Mouse (Mus musculus): ENCODE data around the gene Fam102a. TPM values are rescaled to one million over a fixed set of nuclear protein-coding genes. Genes with fewer than 3 reads are reported as not detected.
A peak's percentile ranks its signal among the peaks of the same experiment; 100 is the strongest.

Gene Fam102a
- total and polyA plus RNA-seq, 3 experiments: 7.0 to 9.2 (median 7.1) TPM

GRCm38 (mm10) chr2:32612274-32612673, 77.1 kb downstream of the Fam102a start:
- peaks cover 2% of the 10 kb centered on the region; the same call in 1 of the 2 replicates for H3K79me2 ChIP-seq (replicated peaks; ENCODE audit: control insufficient read depth, insufficient read depth, low read length)
- no peak overlapping the region for H3K27ac ChIP-seq
- peaks cover 5% of the 10 kb centered on the region for H3K4me1 ChIP-seq (ENCODE audit: control insufficient read depth, insufficient read depth, low read length)
- TF ChIP-seq EP300 (IDR thresholded peaks at IDR 0.05; ENCODE audit: insufficient read depth, low read depth, low read length) (no peak), CTCF (IDR thresholded peaks at IDR 0.05) (no peak), POLR2A (IDR thresholded peaks at IDR 0.05; ENCODE audit: insufficient read depth, low read depth, low read length) (no peak)
- no peak overlapping the region for H3K9ac ChIP-seq (ENCODE audit: low read depth, low read length)
- no peaks in the 10 kb centered on the region for H3K27me3 ChIP-seq (ENCODE audit: control insufficient read depth, insufficient read depth, low read length)
- H3K36me3 ChIP-seq (ENCODE audit: control insufficient read depth, insufficient read depth, low read length): no peaks in the 10 kb centered on the region
- DNase-seq: no peak
- intact Hi-C loops (cut with DNase I): loop anchor here (5.0 kb wide), 1 partner anchor 35 kb away; the partner anchor contains the start of gene 9430097D07Rik
- 82% methylated on average over 26 of the region's 26 CpGs for WGBS
- no peak overlapping the region for H3K4me3 ChIP-seq

DNA sequence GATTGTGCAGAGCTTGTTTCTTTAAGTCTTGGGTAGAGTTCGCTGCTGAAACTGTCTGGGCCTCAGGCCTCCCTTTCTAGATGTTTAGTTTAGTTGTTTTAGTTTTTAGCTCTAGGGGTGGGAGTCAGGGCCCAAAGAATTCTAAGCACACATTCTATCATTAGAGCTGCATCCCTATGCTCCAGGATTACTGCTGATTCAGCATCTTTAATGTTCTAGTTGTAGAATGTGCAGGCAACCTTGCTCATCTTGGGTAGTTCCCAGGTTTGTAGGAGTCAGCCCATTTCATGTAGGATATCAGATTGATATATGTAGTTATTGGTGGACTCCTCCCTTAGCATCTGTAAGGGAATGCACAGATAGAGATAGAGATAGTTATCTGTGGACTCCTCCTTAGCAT, 82.0 kb downstream of the Fam102a start:
- 100% methylated on average over 1 of the region's 1 CpGs for WGBS
- intact Hi-C loops (cut with DNase I): no loop called here
- H3K79me2 ChIP-seq (replicated peaks; ENCODE audit: control insufficient read depth, insufficient read depth, low read length): peaks cover 2% of the 10 kb centered on the region; the same call in 1 of the 2 replicates
- no peak for DNase-seq
- TF ChIP-seq EP300 (IDR thresholded peaks at IDR 0.05; ENCODE audit: insufficient read depth, low read depth, low read length) (no peak), CTCF (IDR thresholded peaks at IDR 0.05) (no peak), POLR2A (IDR thresholded peaks at IDR 0.05; ENCODE audit: insufficient read depth, low read depth, low read length) (no peak)
- no peak overlapping the region for H3K27ac ChIP-seq
- H3K27me3 ChIP-seq (ENCODE audit: control insufficient read depth, insufficient read depth, low read length): no peaks in the 10 kb centered on the region
- no peak overlapping the region for H3K9ac ChIP-seq (ENCODE audit: low read depth, low read length)
- peaks cover 11% of the 10 kb centered on the region for H3K36me3 ChIP-seq (ENCODE audit: control insufficient read depth, insufficient read depth, low read length)
- peaks cover 19% of the 10 kb centered on the region for H3K4me1 ChIP-seq (ENCODE audit: control insufficient read depth, insufficient read depth, low read length)
- no peak overlapping the region for H3K4me3 ChIP-seq

DNA sequence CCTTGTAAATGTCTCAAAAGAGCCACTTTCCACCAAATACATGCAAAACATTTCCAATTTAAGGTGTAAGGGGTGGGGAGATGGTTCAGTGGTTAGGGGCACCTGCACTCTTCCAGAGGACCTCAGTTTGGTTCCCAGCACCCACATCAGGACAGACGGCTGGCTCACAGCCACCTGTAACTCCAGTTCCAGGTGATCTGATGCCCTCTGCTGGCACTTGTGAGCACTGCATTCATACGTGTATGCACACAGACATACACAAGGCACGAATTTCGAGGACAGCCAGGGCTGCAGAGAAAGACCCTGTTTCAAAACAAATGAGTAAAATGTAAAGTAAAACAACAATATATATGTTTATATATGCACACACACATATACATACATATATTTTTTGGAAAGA, 82.5 kb downstream of the Fam102a start:
- no peaks in the 10 kb centered on the region for H3K27me3 ChIP-seq (ENCODE audit: control insufficient read depth, insufficient read depth, low read length)
- TF ChIP-seq POLR2A (IDR thresholded peaks at IDR 0.05; ENCODE audit: insufficient read depth, low read depth, low read length) (no peak), EP300 (IDR thresholded peaks at IDR 0.05; ENCODE audit: insufficient read depth, low read depth, low read length) (0 out of 2 replicates have a peak, but pooled peaks have one; percentile 24), CTCF (IDR thresholded peaks at IDR 0.05) (peak; percentile 61)
- peaks cover 11% of the 10 kb centered on the region for H3K36me3 ChIP-seq (ENCODE audit: control insufficient read depth, insufficient read depth, low read length)
- 96% methylated on average over 4 of the region's 4 CpGs for WGBS
- no peak overlapping the region for H3K9ac ChIP-seq (ENCODE audit: low read depth, low read length)
- peaks cover 2% of the 10 kb centered on the region; the same call in 1 of the 2 replicates for H3K79me2 ChIP-seq (replicated peaks; ENCODE audit: control insufficient read depth, insufficient read depth, low read length)
- intact Hi-C loops (cut with DNase I): no loop called here
- no peak overlapping the region for H3K27ac ChIP-seq
- H3K4me1 ChIP-seq (ENCODE audit: control insufficient read depth, insufficient read depth, low read length): peaks cover 19% of the 10 kb centered on the region
- no peak for DNase-seq
- no peak overlapping the region for H3K4me3 ChIP-seq

DNA sequence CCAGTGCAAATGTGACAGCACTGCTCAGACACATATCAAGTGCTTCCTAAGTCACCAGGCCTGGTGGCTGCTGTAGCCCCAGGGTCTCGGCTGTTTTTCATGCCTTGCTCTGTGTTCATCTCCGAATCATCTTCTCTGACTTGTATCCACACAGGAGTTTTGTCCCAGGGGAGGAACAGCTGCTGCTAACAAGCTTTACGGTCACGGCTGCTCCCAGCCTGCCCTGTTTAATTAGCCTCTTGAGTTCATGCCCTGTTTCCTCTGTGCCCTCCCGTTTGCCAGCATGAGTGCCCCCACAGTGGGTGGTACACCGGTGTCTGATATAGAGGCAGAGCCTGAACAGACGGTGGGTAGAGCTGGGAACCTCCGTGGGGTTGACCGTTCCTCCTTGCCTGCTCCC, 82.9 kb downstream of the Fam102a start:
- Histone ChIP-seq H3K36me3 (ENCODE audit: control insufficient read depth, insufficient read depth, low read length) (peaks cover 11% of the 10 kb centered on the region), H3K4me3 (no peak overlapping the region), H3K27me3 (ENCODE audit: control insufficient read depth, insufficient read depth, low read length) (no peaks in the 10 kb centered on the region), H3K4me1 (ENCODE audit: control insufficient read depth, insufficient read depth, low read length) (peaks cover 19% of the 10 kb centered on the region), H3K27ac (no peak overlapping the region), H3K9ac (ENCODE audit: low read depth, low read length) (no peak overlapping the region), H3K79me2 (replicated peaks; ENCODE audit: control insufficient read depth, insufficient read depth, low read length) (peaks cover 2% of the 10 kb centered on the region; the same call in 1 of the 2 replicates)
- intact Hi-C loops (cut with DNase I): no loop called here
- no peak for DNase-seq
- WGBS: 79% methylated on average over 9 of the region's 9 CpGs
- no peak for TF ChIP-seq EP300 (IDR thresholded peaks at IDR 0.05; ENCODE audit: insufficient read depth, low read depth, low read length)
- TF ChIP-seq POLR2A (IDR thresholded peaks at IDR 0.05; ENCODE audit: insufficient read depth, low read depth, low read length): no peak
- no peak for TF ChIP-seq CTCF (IDR thresholded peaks at IDR 0.05)

Other genes starting within 250 kb of the Fam102a start
- 10 to 100 TPM; 69.8 to 79.9 TPM for gene Golga2, start 247.9 kb upstream of the Fam102a start, total RNA-seq (2021)
- gene Golga2, start 247.9 kb upstream of the Fam102a start, polyA plus RNA-seq (2012; rRNA removed): 34.5 and 44.0 TPM in 2 replicates
- 100 to 1,000 TPM; 205 to 233 TPM for gene Swi5, start 247.3 kb upstream of the Fam102a start, total RNA-seq (2021)
- 173 and 223 TPM in 2 replicates for gene Swi5, start 247.3 kb upstream of the Fam102a start, polyA plus RNA-seq (2012; rRNA removed)
- 10 to 100 TPM; 26.7 to 29.5 TPM for gene Ciz1, start 183.0 kb upstream of the Fam102a start, total RNA-seq (2021)
- 117 and 128 TPM in 2 replicates for gene Ciz1, start 183.0 kb upstream of the Fam102a start, polyA plus RNA-seq (2012; rRNA removed)
- gene Dnm1, start 182.0 kb upstream of the Fam102a start, total RNA-seq (2021): 1 to 10 TPM; 4.0 to 5.5 TPM
- gene Dnm1, start 182.0 kb upstream of the Fam102a start, polyA plus RNA-seq (2012; rRNA removed): 20.4 and 23.1 TPM in 2 replicates
- gene 1110008P14Rik, start 153.4 kb upstream of the Fam102a start, total RNA-seq (2021): 10 to 100 TPM; 39.6 to 44.8 TPM
- 129 and 132 TPM in 2 replicates for gene 1110008P14Rik, start 153.4 kb upstream of the Fam102a start, polyA plus RNA-seq (2012; rRNA removed)
- 1 to 10 TPM; 4.1 to 6.9 TPM for gene Lcn2, start 147.1 kb upstream of the Fam102a start, total RNA-seq (2021)
- 6.6 and 11.3 TPM in 2 replicates for gene Lcn2, start 147.1 kb upstream of the Fam102a start, polyA plus RNA-seq (2012; rRNA removed)
- 10 to 100 TPM; 58.6 to 68.2 TPM for gene Ptges2, start 139.4 kb upstream of the Fam102a start, total RNA-seq (2021)
- gene Ptges2, start 139.4 kb upstream of the Fam102a start, polyA plus RNA-seq (2012; rRNA removed): 68.8 and 98.5 TPM in 2 replicates
- 1 to 10 TPM; 2.8 to 3.4 TPM for gene Naif1, start 84.9 kb upstream of the Fam102a start, total RNA-seq (2021)
- gene Naif1, start 84.9 kb upstream of the Fam102a start, polyA plus RNA-seq (2012; rRNA removed): 3.7 and 4.6 TPM in 2 replicates
- 10 to 100 TPM in 1 of 2 experiments, 1 to 10 TPM in 1; 8.5 to 10.1 TPM for gene Slc25a25, start 83.9 kb upstream of the Fam102a start, total RNA-seq (2021)
- 5.7 and 7.3 TPM in 2 replicates for gene Slc25a25, start 83.9 kb upstream of the Fam102a start, polyA plus RNA-seq (2012; rRNA removed)
- 10 to 100 TPM; 17.4 to 18.0 TPM for gene Dpm2, start 35.5 kb downstream of the Fam102a start, total RNA-seq (2021)
- 65.3 and 69.2 TPM in 2 replicates for gene Dpm2, start 35.5 kb downstream of the Fam102a start, polyA plus RNA-seq (2012; rRNA removed)
- not detected for gene Pip5kl1, start 39.5 kb downstream of the Fam102a start, total RNA-seq (2021)
- 0.25 TPM in 1 of 2 replicates, not detected in the other for gene Pip5kl1, start 39.5 kb downstream of the Fam102a start, polyA plus RNA-seq (2012; rRNA removed)
- not detected for gene 9430097D07Rik, start 40.4 kb downstream of the Fam102a start, total RNA-seq (2021)
- gene 9430097D07Rik, start 40.4 kb downstream of the Fam102a start, polyA plus RNA-seq (2012; rRNA removed): not detected in 2 replicates
- gene St6galnac4, start 51.8 kb downstream of the Fam102a start, total RNA-seq (2021): 10 to 100 TPM; 16.2 to 17.8 TPM
- gene St6galnac4, start 51.8 kb downstream of the Fam102a start, polyA plus RNA-seq (2012; rRNA removed): 25.2 and 28.6 TPM in 2 replicates
- 100 to 1,000 TPM; 107 to 125 TPM for gene St6galnac6, start 64.4 kb downstream of the Fam102a start, total RNA-seq (2021)
- gene St6galnac6, start 64.4 kb downstream of the Fam102a start, polyA plus RNA-seq (2012; rRNA removed): 129 and 174 TPM in 2 replicates
- gene Ak1, start 86.4 kb downstream of the Fam102a start, total RNA-seq (2021): 100 to 1,000 TPM; 606 to 670 TPM
- gene Ak1, start 86.4 kb downstream of the Fam102a start, polyA plus RNA-seq (2012; rRNA removed): 584 and 623 TPM in 2 replicates
- 100 to 1,000 TPM; 113 to 122 TPM for gene Eng, start 111.3 kb downstream of the Fam102a start, total RNA-seq (2021)
- 230 and 239 TPM in 2 replicates for gene Eng, start 111.3 kb downstream of the Fam102a start, polyA plus RNA-seq (2012; rRNA removed)
- gene Fpgs, start 168.8 kb downstream of the Fam102a start, total RNA-seq (2021): 1 to 10 TPM; 4.6 to 5.7 TPM
- gene Fpgs, start 168.8 kb downstream of the Fam102a start, polyA plus RNA-seq (2012; rRNA removed): 17.8 and 18.0 TPM in 2 replicates
- 10 to 100 TPM; 21.0 to 25.3 TPM for gene Cdk9, start 177.7 kb downstream of the Fam102a start, total RNA-seq (2021)
- gene Cdk9, start 177.7 kb downstream of the Fam102a start, polyA plus RNA-seq (2012; rRNA removed): 42.3 and 49.3 TPM in 2 replicates
- 10 to 100 TPM; 27.1 to 28.9 TPM for gene Sh2d3c, start 185.7 kb downstream of the Fam102a start, total RNA-seq (2021)
- 38.7 and 52.8 TPM in 2 replicates for gene Sh2d3c, start 185.7 kb downstream of the Fam102a start, polyA plus RNA-seq (2012; rRNA removed)
- gene 6330409D20Rik, start 205.7 kb downstream of the Fam102a start, total RNA-seq (2021): not detected
- gene 6330409D20Rik, start 205.7 kb downstream of the Fam102a start, polyA plus RNA-seq (2012; rRNA removed): not detected in 2 replicates
- 1 to 10 TPM; 8.2 to 9.4 TPM for gene Tor2a, start 221.9 kb downstream of the Fam102a start, total RNA-seq (2021)
- 19.4 and 22.2 TPM in 2 replicates for gene Tor2a, start 221.9 kb downstream of the Fam102a start, polyA plus RNA-seq (2012; rRNA removed)
- under 1 TPM; 0.10 to 0.11 TPM for gene Ttc16, start 240.3 kb downstream of the Fam102a start, total RNA-seq (2021)
- 0.61 and 0.98 TPM in 2 replicates for gene Ttc16, start 240.3 kb downstream of the Fam102a start, polyA plus RNA-seq (2012; rRNA removed)
- 1 to 10 TPM; 2.4 to 4.2 TPM for gene Ptrh1, start 240.5 kb downstream of the Fam102a start, total RNA-seq (2021)
- 2.2 and 3.3 TPM in 2 replicates for gene Ptrh1, start 240.5 kb downstream of the Fam102a start, polyA plus RNA-seq (2012; rRNA removed)
- gene Cfap157, start 249.1 kb downstream of the Fam102a start, total RNA-seq (2021): not detected
- 0.12 TPM in 1 of 2 replicates, not detected in the other for gene Cfap157, start 249.1 kb downstream of the Fam102a start, polyA plus RNA-seq (2012; rRNA removed)